Mouse (Mus musculus): ENCODE measurements around the gene Btf3.

GRCm38 (mm10) chr13:98277501-98277900 lies 39.3 kb downstream of the Btf3 start:
- no peak for TF ChIP-seq EP300 (optimal IDR thresholded peaks at IDR 0.05)
- peak; percentile 42; the same call in 1 of the 2 replicates for TF ChIP-seq CTCF (IDR thresholded peaks at IDR 0.05; ENCODE audit: low read depth)
